Mouse (Mus musculus) bone marrow macrophage, adult 2 months (primary cell): ENCODE data around the gene Col8a2. TPM values are rescaled to one million over a fixed set of nuclear protein-coding genes. Genes with fewer than 3 reads are reported as not detected.

Experiments
- H3K27ac ChIP-seq: 2 replicates; pipeline ENCODE4 v1.5.1; 2012; ENCODE audit warnings: low read depth, low read length; ENCODE audit not compliant: insufficient read depth
- H3K4me1 ChIP-seq: 2 replicates; pipeline ENCODE4 v1.6.1; 2012; ENCODE audit warnings: low read length; ENCODE audit not compliant: control insufficient read depth, insufficient read depth
- H3K4me3 ChIP-seq: 2 replicates; pipeline ENCODE4 v1.5.1; 2012; ENCODE audit warnings: mild to moderate bottlenecking, low read length, moderate library complexity; ENCODE audit not compliant: insufficient read depth
- CTCF ChIP-seq: IDR thresholded peaks from 2 replicates; pipeline ENCODE4 v1.5.1; 2012; ENCODE audit warnings: low read depth, mild to moderate bottlenecking, low read length, moderate library complexity
- POLR2A ChIP-seq: IDR thresholded peaks from 2 replicates; pipeline ENCODE4 v1.6.1; 2012; ENCODE audit warnings: mild to moderate bottlenecking, low read depth, low read length, borderline replicate concordance
- polyA plus RNA-seq: library from polyadenylated mRNA; stranded (reverse); fragments of >200 nt; gene quantifications from 2 replicates; pipeline ENCODE4 v1.2.4, GENCODE M21; 2012; ENCODE audit not compliant: missing spikeins, insufficient read depth, insufficient read length

The Col8a2 gene
- polyA plus RNA-seq, 1 experiment: not detected

DNA sequence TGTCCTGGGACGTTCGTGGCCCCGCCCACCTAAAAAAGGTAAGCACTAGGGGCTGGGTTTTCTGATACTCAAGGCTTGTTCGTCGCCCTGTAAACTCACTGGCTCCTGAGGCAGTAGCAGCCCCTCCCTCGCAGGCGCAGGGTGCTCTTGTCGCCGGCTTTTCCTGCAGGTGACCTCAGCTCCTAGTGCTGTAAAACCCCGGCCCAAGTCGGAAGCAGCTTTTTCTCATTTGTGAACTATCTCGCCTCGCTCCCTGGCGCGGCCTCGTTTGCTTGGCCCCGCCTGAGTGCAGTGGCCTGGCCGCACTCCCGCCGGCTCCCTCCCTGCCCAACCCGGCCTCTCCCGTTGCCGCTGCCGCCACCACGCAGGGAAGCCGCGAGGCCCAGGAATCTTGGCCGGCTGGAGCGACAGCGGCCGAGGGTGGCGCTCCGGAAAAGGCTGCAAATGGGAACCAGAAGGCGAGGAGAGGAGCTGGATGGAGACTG lies 10.1 kb downstream of the Col8a2 start:
- TF ChIP-seq POLR2A: no peak
- TF ChIP-seq CTCF: no peak
- H3K4me1 ChIP-seq: no peaks in the 10 kb centered on the region
- no peak overlapping the region for H3K27ac ChIP-seq
- H3K4me3 ChIP-seq: peak overlapping the region; percentile 12

DNA sequence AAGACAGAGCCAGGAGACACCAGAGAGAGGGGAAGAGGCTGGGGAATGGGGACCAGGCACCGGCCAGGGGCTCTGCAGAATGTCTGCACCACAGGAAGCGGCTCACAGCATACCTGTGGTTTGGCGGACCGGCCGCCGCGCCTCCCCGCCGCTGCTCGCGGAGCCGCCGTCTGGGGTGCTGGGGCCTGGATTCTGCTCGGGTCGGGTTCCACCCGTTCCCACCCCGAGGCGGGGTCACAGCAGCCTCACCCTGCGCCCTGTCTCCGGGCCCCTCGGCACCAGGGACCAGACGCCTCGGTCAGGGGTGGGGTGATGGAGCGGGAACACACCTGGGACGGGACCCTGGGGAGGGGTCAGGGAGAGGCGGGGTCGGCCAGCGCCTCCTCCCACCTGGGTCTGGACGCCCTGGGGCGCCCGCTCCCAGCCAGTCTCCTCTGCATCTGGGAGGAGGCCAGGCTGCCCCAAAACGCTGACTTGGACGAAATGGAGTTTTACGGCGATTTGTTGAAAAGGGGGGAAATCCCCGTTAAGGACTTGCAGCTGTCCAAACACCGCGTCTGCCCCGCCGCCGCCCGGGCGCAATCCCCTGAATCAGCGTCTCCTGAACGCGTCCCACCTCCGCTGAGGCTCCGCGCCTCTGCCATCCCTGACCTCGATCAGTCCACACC lies 14.5 kb downstream of the Col8a2 start:
- Histone ChIP-seq H3K27ac (no peak overlapping the region), H3K4me3 (peak overlapping the region; percentile 29), H3K4me1 (peaks cover 5% of the 10 kb centered on the region; the same call in 1 of the 2 replicates)
- TF ChIP-seq POLR2A (no peak), CTCF (no peak)

DNA sequence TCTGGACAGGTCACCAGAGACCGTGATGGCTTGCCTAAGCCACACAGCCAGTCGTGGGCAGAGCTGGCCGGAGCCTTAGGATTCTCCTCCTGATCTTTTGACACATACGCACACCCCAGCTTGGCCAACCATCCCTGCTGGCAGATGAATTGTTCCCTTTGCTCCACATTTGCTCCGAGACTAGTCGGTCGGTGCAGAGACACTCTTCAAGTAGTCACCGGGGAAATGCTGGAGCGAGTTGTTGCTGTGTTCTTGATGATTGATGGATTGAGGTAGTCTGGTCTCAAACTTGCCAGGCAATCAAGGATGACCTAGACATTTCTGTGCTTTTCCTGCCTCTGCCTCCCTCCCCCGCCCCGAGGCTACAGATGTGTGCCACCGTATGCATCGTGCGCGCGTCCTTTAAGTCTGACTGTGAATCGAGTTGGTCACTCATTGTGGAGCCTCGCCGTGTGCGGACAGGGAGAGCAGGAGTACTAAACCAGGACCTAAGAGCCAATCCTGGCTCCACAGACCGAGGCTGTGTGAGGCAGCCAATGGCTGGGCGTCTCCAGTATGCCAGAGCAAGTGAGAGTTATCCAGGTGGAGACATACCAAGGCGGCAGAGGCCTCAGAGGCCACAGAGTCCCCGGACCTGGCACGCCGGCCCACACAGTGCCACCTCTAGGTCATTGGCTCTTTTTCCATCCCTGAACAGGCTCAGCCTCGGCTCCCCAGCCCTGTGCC lies 15.2 kb downstream of the Col8a2 start:
- TF ChIP-seq CTCF: no peak
- TF ChIP-seq POLR2A: no peak
- Histone ChIP-seq H3K27ac (no peak overlapping the region), H3K4me3 (peak overlapping the region; percentile 29), H3K4me1 (peaks cover 5% of the 10 kb centered on the region; the same call in 1 of the 2 replicates)

DNA sequence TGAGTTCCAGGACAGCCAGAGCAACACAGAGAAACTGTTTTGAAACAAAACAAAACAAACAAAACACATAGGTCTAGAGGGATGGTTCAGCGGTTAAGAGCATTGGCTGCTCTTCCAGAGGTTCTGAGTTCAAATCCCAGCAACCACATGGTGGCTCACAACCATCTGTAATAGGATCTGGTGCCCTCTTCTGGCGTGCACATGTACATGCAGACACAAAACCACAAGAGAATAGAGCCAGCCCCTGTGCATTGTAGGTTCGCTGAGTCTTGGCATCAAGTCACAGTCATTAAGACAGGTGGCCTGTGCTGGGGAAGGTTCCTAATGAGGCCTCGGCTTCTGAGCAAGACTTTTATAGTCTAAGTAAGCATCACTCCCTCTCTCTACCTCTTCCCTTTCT lies 17.3 kb downstream of the Col8a2 start:
- Histone ChIP-seq H3K4me3 (no peak overlapping the region), H3K27ac (no peak overlapping the region), H3K4me1 (peaks cover 5% of the 10 kb centered on the region; the same call in 1 of the 2 replicates)
- TF ChIP-seq POLR2A: no peak
- TF ChIP-seq CTCF: no peak

DNA sequence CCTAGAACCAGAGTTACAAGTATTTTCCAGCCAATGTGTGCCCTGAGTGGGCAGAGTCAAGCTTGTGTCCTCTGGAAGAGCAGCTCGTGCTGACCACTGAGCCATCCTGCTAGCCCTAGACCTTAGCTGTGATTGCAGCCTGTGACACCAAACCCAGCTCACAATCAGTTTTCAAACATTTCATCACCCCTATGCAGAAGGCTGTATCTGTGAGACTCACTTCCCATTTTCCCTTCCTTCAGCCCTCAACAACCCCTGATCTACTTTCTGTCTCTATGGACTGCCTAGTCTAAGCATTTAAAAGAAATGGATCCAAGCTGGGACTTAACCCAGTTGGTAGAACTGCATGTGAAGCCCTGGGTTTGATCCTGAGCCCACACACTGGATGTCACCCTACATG lies 18.8 kb downstream of the Col8a2 start:
- TF ChIP-seq POLR2A (no peak), CTCF (no peak)

DNA sequence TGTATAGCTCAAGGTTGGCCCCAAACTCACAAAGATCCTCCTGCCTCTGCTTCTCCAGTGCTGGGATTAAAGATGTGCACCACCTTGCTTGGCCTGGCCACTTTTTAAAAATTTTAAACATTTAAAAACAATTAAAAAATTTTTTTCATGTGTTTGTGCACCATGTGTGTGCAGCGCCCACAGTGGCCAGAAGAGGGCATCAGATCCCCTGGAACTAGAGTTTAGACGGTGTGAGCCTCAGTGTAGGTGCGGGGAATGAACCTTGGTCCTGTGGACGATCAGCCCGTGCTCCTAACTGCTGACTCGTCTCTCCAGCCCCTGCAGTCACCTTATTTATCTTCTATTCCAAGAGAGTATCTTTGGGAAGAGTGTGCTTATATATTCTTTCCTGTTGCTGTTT lies 19.5 kb downstream of the Col8a2 start:
- no peak overlapping the region for H3K27ac ChIP-seq
- TF ChIP-seq POLR2A (no peak), CTCF (peak; percentile 28; the same call in 1 of the 2 replicates)

More for the DNA sequence above, 18.8 kb downstream of the Col8a2 start:
- H3K27ac ChIP-seq: no peak overlapping the region
- peaks cover 5% of the 10 kb centered on the region; the same call in 1 of the 2 replicates for H3K4me1 ChIP-seq
- no peak overlapping the region for H3K4me3 ChIP-seq

DNA sequence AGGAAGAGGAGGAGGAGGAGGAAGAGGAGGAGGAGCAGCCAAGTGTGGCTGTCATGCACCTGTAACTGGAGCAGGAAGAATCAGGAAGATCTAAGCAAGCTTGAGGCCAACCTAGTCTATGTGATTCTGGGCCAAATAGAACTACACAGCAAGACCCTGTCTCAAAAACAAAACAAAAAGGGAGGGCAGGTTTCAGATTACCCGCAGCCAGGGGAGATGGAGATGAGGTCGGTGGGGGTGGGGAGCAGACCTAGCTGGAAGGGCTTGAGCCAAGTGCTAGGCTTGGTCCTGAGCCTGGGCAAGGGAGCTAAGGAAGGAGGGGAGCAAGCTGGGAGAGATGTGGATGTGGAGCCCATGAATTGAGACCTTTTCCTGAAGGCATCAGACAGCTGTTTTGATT lies 20.2 kb downstream of the Col8a2 start:
- H3K4me1 ChIP-seq: peaks cover 5% of the 10 kb centered on the region; the same call in 1 of the 2 replicates
- no peak for TF ChIP-seq POLR2A
- no peak for TF ChIP-seq CTCF
- no peak overlapping the region for H3K27ac ChIP-seq
- no peak overlapping the region for H3K4me3 ChIP-seq

More for the DNA sequence above, 19.5 kb downstream of the Col8a2 start:
- Histone ChIP-seq H3K4me3 (no peak overlapping the region), H3K4me1 (peaks cover 5% of the 10 kb centered on the region; the same call in 1 of the 2 replicates)

DNA sequence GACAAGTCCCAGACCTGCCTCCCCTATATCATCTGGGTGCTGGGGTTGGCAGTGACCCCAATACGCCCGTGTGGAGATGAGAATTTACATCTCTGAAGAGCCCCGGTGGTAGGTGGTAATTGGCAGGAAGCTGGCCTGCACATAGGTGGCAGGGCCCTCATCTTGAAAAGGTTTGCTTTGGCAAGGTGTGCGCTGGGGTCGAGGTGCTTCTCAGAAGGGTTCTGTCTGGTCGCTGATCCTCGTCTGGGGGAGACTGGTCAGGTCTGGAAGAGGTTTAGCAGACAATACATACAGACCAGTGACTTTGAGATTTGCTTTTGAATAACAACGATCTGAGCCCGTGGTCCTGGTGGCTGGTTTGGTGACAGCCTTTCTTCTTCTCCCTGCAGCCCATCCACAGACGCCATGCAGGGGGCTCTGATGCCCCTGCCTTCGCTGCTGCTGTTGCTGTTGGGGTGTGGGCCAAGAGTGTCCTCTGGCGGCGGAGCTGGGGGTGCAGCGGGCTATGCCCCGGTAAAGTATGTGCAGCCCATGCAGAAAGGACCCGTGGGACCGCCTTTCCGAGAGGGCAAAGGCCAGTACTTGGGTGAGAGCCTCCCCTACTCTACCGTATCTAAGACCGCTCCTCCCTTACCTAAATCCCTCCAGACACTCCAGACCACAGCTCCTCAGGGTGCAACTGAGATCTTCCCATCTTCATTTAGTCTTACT lies 22.8 kb downstream of the Col8a2 start:
- Histone ChIP-seq H3K27ac (no peak overlapping the region), H3K4me3 (no peak overlapping the region), H3K4me1 (peaks cover 5% of the 10 kb centered on the region; the same call in 1 of the 2 replicates)
- TF ChIP-seq CTCF (no peak), POLR2A (no peak)

DNA sequence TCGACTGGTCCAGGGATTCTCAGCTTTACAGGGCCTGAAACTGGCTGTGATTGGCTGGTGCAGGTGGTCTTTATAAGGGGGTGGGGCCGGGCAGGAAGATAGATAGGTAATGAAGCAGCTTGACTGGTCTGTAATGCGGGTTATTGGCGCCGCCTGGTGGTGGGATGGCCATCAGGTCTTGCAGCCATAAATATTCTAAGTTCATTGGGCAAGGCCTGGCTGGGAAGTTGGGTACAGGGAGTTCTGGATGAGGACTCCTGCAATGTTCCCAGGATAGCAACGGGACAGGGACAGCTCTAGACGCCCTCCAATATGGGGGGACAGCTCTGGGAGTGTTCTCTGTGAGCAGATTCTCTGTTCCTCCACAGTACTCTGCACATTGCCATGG lies 23.3 kb downstream of the Col8a2 start:
- no peak for TF ChIP-seq POLR2A
- TF ChIP-seq CTCF: peak; percentile 87
- H3K4me1 ChIP-seq: peaks cover 5% of the 10 kb centered on the region; the same call in 1 of the 2 replicates
- no peak overlapping the region for H3K27ac ChIP-seq
- no peak overlapping the region for H3K4me3 ChIP-seq
